Mouse (Mus musculus): ENCODE measurements around the gene Mfsd11. TPM values are rescaled to one million over a fixed set of nuclear protein-coding genes. Genes with fewer than 3 reads are reported as not detected.
"Not testable (repeated sequence)": the region's sequence is repeated elsewhere in the genome, so short reads cannot be mapped to it uniquely, and the experiment has no call there.

Gene Mfsd11
- total RNA-seq, 2 experiments from 2014 or later: 35.2 to 49.6 TPM

GRCm38 (mm10) chr11:116869223-116869622 is 17.0 kb downstream of the Mfsd11 start:
- intact Hi-C loops (cut with DNase I): no loop called here
- no peak for DNase-seq (ENCODE audit: low spot score in 2 of 2)

- DNase-seq (ENCODE audit: low spot score in 2 of 2): no peak
- intact Hi-C loops (cut with DNase I): no loop called here
Measured at GRCm38 (mm10) chr11:116869641-116870040, 17.4 kb downstream of the Mfsd11 start.

GRCm38 (mm10) chr11:116871538-116871937 is 19.3 kb downstream of the Mfsd11 start:
- intact Hi-C loops (cut with DNase I): no loop called here
- DNase-seq (ENCODE audit: low spot score in 2 of 2): no peak

- intact Hi-C loops (cut with DNase I): no loop called here
- DNase-seq (ENCODE audit: low spot score in 2 of 2): peak; percentile 44 to 84
Measured at GRCm38 (mm10) chr11:116873987-116874386, 21.7 kb downstream of the Mfsd11 start.

- intact Hi-C loops (cut with DNase I): no loop called here
- DNase-seq (ENCODE audit: low spot score in 2 of 2): no peak
Measured at GRCm38 (mm10) chr11:116878454-116878853, 26.2 kb downstream of the Mfsd11 start.

GRCm38 (mm10) chr11:116880839-116881238 is 28.6 kb downstream of the Mfsd11 start:
- intact Hi-C loops (cut with DNase I): loop anchor here (10.0 kb wide), 1 partner anchor 294 kb away; no protein-coding TSS in a partner anchor

GRCm38 (mm10) chr11:116881440-116881839 is 29.2 kb downstream of the Mfsd11 start:
- intact Hi-C loops (cut with DNase I): loop anchor here (10.0 kb wide), 1 partner anchor 293 kb away; no protein-coding TSS in a partner anchor
- peak; percentile 18 to 69 for DNase-seq (ENCODE audit: low spot score in 2 of 2)

More at GRCm38 (mm10) chr11:116880839-116881238, 28.6 kb downstream of the Mfsd11 start:
- DNase-seq (ENCODE audit: low spot score in 2 of 2): peak; percentile 18 to 71

- intact Hi-C loops (cut with DNase I): loop anchor here (10.0 kb wide), 1 partner anchor 292 kb away; no protein-coding TSS in a partner anchor
- DNase-seq (ENCODE audit: low spot score in 2 of 2): no peak
Measured at GRCm38 (mm10) chr11:116882446-116882845, 30.2 kb downstream of the Mfsd11 start.

- DNase-seq (ENCODE audit: low spot score in 2 of 2): no peak
- intact Hi-C loops (cut with DNase I): loop anchor here (10.0 kb wide), 1 partner anchor 291 kb away; no protein-coding TSS in a partner anchor
Measured at GRCm38 (mm10) chr11:116884061-116884460, 31.8 kb downstream of the Mfsd11 start.

GRCm38 (mm10) chr11:116885275-116886151 is 33.3 kb downstream of the Mfsd11 start:
- intact Hi-C loops (cut with DNase I): loop anchor here (1.0 to 10.0 kb wide), 3 partner anchors 117 to 289 kb away; no protein-coding TSS in a partner anchor
- peak; percentile 82 to 87 for DNase-seq (ENCODE audit: low spot score in 2 of 2)

GRCm38 (mm10) chr11:116887136-116887535 is 34.9 kb downstream of the Mfsd11 start:
- intact Hi-C loops (cut with DNase I): loop anchor here (5.0 to 10.0 kb wide), 2 partner anchors 115 to 288 kb away; no protein-coding TSS in a partner anchor
- no peak for DNase-seq (ENCODE audit: low spot score in 2 of 2)

GRCm38 (mm10) chr11:116893532-116894442 is 41.5 kb downstream of the Mfsd11 start:
- intact Hi-C loops (cut with DNase I): no loop called here
- peak; percentile 22 to 51 for DNase-seq (ENCODE audit: low spot score in 2 of 2)

GRCm38 (mm10) chr11:116895402-116895801 is 43.2 kb downstream of the Mfsd11 start:
- intact Hi-C loops (cut with DNase I): no loop called here
- no peak for DNase-seq (ENCODE audit: low spot score in 2 of 2)

- intact Hi-C loops (cut with DNase I): no loop called here
- DNase-seq (ENCODE audit: low spot score in 2 of 2): no peak
Measured at GRCm38 (mm10) chr11:116899247-116899646, 47.0 kb downstream of the Mfsd11 start.

GRCm38 (mm10) chr11:116902588-116902987 is 50.3 kb downstream of the Mfsd11 start:
- intact Hi-C loops (cut with DNase I); DNase-seq (ENCODE audit: low spot score in 2 of 2): not testable (repeated sequence)

GRCm38 (mm10) chr11:116905741-116906456 is 53.7 kb downstream of the Mfsd11 start:
- DNase-seq (ENCODE audit: low spot score in 2 of 2): no peak
- intact Hi-C loops (cut with DNase I): no loop called here

- intact Hi-C loops (cut with DNase I): loop anchor here (10.0 kb wide), 1 partner anchor 261 kb away; no protein-coding TSS in a partner anchor
- no peak for DNase-seq (ENCODE audit: low spot score in 2 of 2)
Measured at GRCm38 (mm10) chr11:116913573-116913972, 61.3 kb downstream of the Mfsd11 start.

GRCm38 (mm10) chr11:116914267-116914885 is 62.1 kb downstream of the Mfsd11 start:
- intact Hi-C loops (cut with DNase I): loop anchor here (10.0 kb wide), 1 partner anchor 260 kb away; no protein-coding TSS in a partner anchor
- DNase-seq (ENCODE audit: low spot score in 2 of 2): peak in 1 of 2 experiments; percentile 53
